Mouse (Mus musculus): ENCODE data around the gene Asb16. TPM values are rescaled to one million over a fixed set of nuclear protein-coding genes. Genes with fewer than 3 reads are reported as not detected.

Asb16 gene
- total RNA-seq, 2 experiments from 2014 or later = 48.7 to 54.4 TPM

GRCm38 (mm10) chr11:102287485-102287884 lies 18.9 kb downstream of the Asb16 start:
- no peak for DNase-seq

- no peak for DNase-seq
Observed at GRCm38 (mm10) chr11:102288027-102288804, 19.7 kb downstream of the Asb16 start.

- no peak for DNase-seq
Observed at GRCm38 (mm10) chr11:102288913-102289312, 20.4 kb downstream of the Asb16 start.

GRCm38 (mm10) chr11:102289511-102290100 lies 21.1 kb downstream of the Asb16 start:
- DNase-seq = no peak

GRCm38 (mm10) chr11:102290141-102290540 lies 21.6 kb downstream of the Asb16 start:
- no peak for DNase-seq

GRCm38 (mm10) chr11:102291051-102291535 lies 22.6 kb downstream of the Asb16 start:
- DNase-seq = no peak

GRCm38 (mm10) chr11:102293971-102294370 lies 25.4 kb downstream of the Asb16 start:
- no peak for DNase-seq

GRCm38 (mm10) chr11:102294416-102294815 lies 25.9 kb downstream of the Asb16 start:
- DNase-seq = no peak

GRCm38 (mm10) chr11:102294887-102295597 lies 26.5 kb downstream of the Asb16 start:
- DNase-seq = no peak

- peak; percentile 69 for DNase-seq
Observed at GRCm38 (mm10) chr11:102295598-102296471, 27.3 kb downstream of the Asb16 start.

- peak; percentile 95 for DNase-seq
Observed at GRCm38 (mm10) chr11:102296491-102297472, 28.2 kb downstream of the Asb16 start, which contains the start of gene Atxn7l3. Gene Atxn7l3, minus strand, starts transcription at chr11:102296631.

GRCm38 (mm10) chr11:102297577-102298556 lies 29.3 kb downstream of the Asb16 start:
- DNase-seq = no peak

- peak; percentile 60 for DNase-seq
Observed at GRCm38 (mm10) chr11:102299839-102300238, 31.3 kb downstream of the Asb16 start.

- no peak for DNase-seq
Observed at GRCm38 (mm10) chr11:102304141-102304540, 35.6 kb downstream of the Asb16 start.

GRCm38 (mm10) chr11:102305359-102305758 lies 36.8 kb downstream of the Asb16 start:
- DNase-seq = peak; percentile 4

- peak; percentile 5 for DNase-seq
Observed at GRCm38 (mm10) chr11:102308104-102308503, 39.6 kb downstream of the Asb16 start.

- DNase-seq = peak; percentile 97
Observed at GRCm38 (mm10) chr11:102308979-102309378, 40.4 kb downstream of the Asb16 start.

GRCm38 (mm10) chr11:102309821-102310617 lies 41.5 kb downstream of the Asb16 start:
- DNase-seq = no peak

Measured in gastrocnemius, postnatal 10 days (tissue).